Mouse (Mus musculus): ENCODE data around the gene Zfp160. TPM values are rescaled to one million over a fixed set of nuclear protein-coding genes. Genes with fewer than 3 reads are reported as not detected.
"Not testable (repeated sequence)": the region's sequence is repeated elsewhere in the genome, so short reads cannot be mapped to it uniquely, and the experiment has no call there.

Zfp160 gene
- 17.1 and 18.8 TPM in 2 replicates for polyA plus RNA-seq (2015; fragmentation: Nextera tagmentation; extraction: Ambion mirVana)

- Histone ChIP-seq H3K9ac (ENCODE audit: low read depth, low read length) (peak within 1 kb of the TSS; percentile 73), H3K27ac (ENCODE audit: low read length) (peak within 1 kb of the TSS; percentile 82), H3K4me1 (ENCODE audit: control insufficient read depth, insufficient read depth, low read length) (peaks cover 21% of the 10 kb centered on the region), H3K4me3 (ENCODE audit: low read depth, low read length) (peak within 1 kb of the TSS; percentile 65), H3K27me3 (ENCODE audit: control insufficient read depth, insufficient read depth, low read depth, low read length) (no peaks in the 10 kb centered on the region), H3K36me3 (ENCODE audit: control insufficient read depth, insufficient read depth, low read length) (peaks cover 7% of the 10 kb centered on the region), H3K4me2 (ENCODE audit: low read length) (peak within 1 kb of the TSS; percentile 75), H3K9me3 (replicated peaks; ENCODE audit: control insufficient read depth, low read length, poor library complexity, severe bottlenecking) (no peaks in the 10 kb centered on the region)
- peak; percentile 98 for ATAC-seq
- WGBS, result 5% methylated on average over 36 of the region's 36 CpGs
These were observed at the start of gene Zfp160 for GRCm38 (mm10) chr17:21008382-21009331. Gene Zfp160, plus strand, starts transcription at chr17:21008903.

GRCm38 (mm10) chr17:20960386-20960785 lies 48.3 kb upstream of the Zfp160 start:
- WGBS, result 98% methylated on average over 5 of the region's 5 CpGs
- H3K36me3 ChIP-seq (ENCODE audit: control insufficient read depth, insufficient read depth, low read length), result peaks cover 81% of the 10 kb centered on the region
- no peaks in the 10 kb centered on the region for H3K4me1 ChIP-seq (ENCODE audit: control insufficient read depth, insufficient read depth, low read length)
- H3K27me3 ChIP-seq (ENCODE audit: control insufficient read depth, insufficient read depth, low read depth, low read length), result no peaks in the 10 kb centered on the region
- no peak overlapping the region for H3K9ac ChIP-seq (ENCODE audit: low read depth, low read length)
- H3K4me3 ChIP-seq (ENCODE audit: low read depth, low read length), result no peak overlapping the region
- ATAC-seq, result no peak
- H3K4me2 ChIP-seq (ENCODE audit: low read length), result no peak overlapping the region
- H3K27ac ChIP-seq (ENCODE audit: low read length), result no peak overlapping the region
- H3K9me3 ChIP-seq (replicated peaks; ENCODE audit: control insufficient read depth, low read length, poor library complexity, severe bottlenecking), result no peaks in the 10 kb centered on the region

GRCm38 (mm10) chr17:20965421-20965820 lies 43.3 kb upstream of the Zfp160 start:
- Histone ChIP-seq H3K9ac (ENCODE audit: low read depth, low read length) (no peak overlapping the region), H3K4me2 (ENCODE audit: low read length) (no peak overlapping the region), H3K4me1 (ENCODE audit: control insufficient read depth, insufficient read depth, low read length) (no peaks in the 10 kb centered on the region), H3K9me3 (replicated peaks; ENCODE audit: control insufficient read depth, low read length, poor library complexity, severe bottlenecking) (no peaks in the 10 kb centered on the region), H3K36me3 (ENCODE audit: control insufficient read depth, insufficient read depth, low read length) (peaks cover 72% of the 10 kb centered on the region), H3K27me3 (ENCODE audit: control insufficient read depth, insufficient read depth, low read depth, low read length) (no peaks in the 10 kb centered on the region), H3K4me3 (ENCODE audit: low read depth, low read length) (no peak overlapping the region), H3K27ac (ENCODE audit: low read length) (no peak overlapping the region)
- ATAC-seq, result peak; percentile 33; the same call in 1 of the 2 replicates
- 92% methylated on average over 4 of the region's 4 CpGs for WGBS

GRCm38 (mm10) chr17:20966681-20967080 lies 42.0 kb upstream of the Zfp160 start:
- ATAC-seq, result no peak
- H3K4me2 ChIP-seq (ENCODE audit: low read length), result no peak overlapping the region
- no peak overlapping the region for H3K9ac ChIP-seq (ENCODE audit: low read depth, low read length)
- no peaks in the 10 kb centered on the region for H3K27me3 ChIP-seq (ENCODE audit: control insufficient read depth, insufficient read depth, low read depth, low read length)
- peaks cover 63% of the 10 kb centered on the region for H3K36me3 ChIP-seq (ENCODE audit: control insufficient read depth, insufficient read depth, low read length)
- H3K4me1 ChIP-seq (ENCODE audit: control insufficient read depth, insufficient read depth, low read length), result no peaks in the 10 kb centered on the region
- H3K9me3 ChIP-seq (replicated peaks; ENCODE audit: control insufficient read depth, low read length, poor library complexity, severe bottlenecking), result no peaks in the 10 kb centered on the region
- H3K27ac ChIP-seq (ENCODE audit: low read length), result no peak overlapping the region
- H3K4me3 ChIP-seq (ENCODE audit: low read depth, low read length), result no peak overlapping the region

- no peak for ATAC-seq
- WGBS, result 71% methylated on average over 2 of the region's 2 CpGs
These were observed 15.0 kb upstream of the Zfp160 start for GRCm38 (mm10) chr17:20993716-20994115.

GRCm38 (mm10) chr17:20996364-20996763 lies 12.3 kb upstream of the Zfp160 start, which contains the start of gene Vmn1r233:
Gene Vmn1r233, minus strand, starts transcription at chr17:20996464.
- Histone ChIP-seq H3K4me1 (ENCODE audit: control insufficient read depth, insufficient read depth, low read length) (no peaks in the 10 kb centered on the region), H3K36me3 (ENCODE audit: control insufficient read depth, insufficient read depth, low read length) (no peaks in the 10 kb centered on the region), H3K27me3 (ENCODE audit: control insufficient read depth, insufficient read depth, low read depth, low read length) (no peaks in the 10 kb centered on the region), H3K4me2 (ENCODE audit: low read length) (no peak within 1 kb of the TSS), H3K9me3 (replicated peaks; ENCODE audit: control insufficient read depth, low read length, poor library complexity, severe bottlenecking) (no peaks in the 10 kb centered on the region), H3K27ac (ENCODE audit: low read length) (no peak within 1 kb of the TSS), H3K4me3 (ENCODE audit: low read depth, low read length) (no peak within 1 kb of the TSS), H3K9ac (ENCODE audit: low read depth, low read length) (no peak within 1 kb of the TSS)
- no peak for ATAC-seq

More at GRCm38 (mm10) chr17:20993716-20994115, 15.0 kb upstream of the Zfp160 start:
- H3K36me3 ChIP-seq (ENCODE audit: control insufficient read depth, insufficient read depth, low read length), result no peaks in the 10 kb centered on the region
- H3K4me2 ChIP-seq (ENCODE audit: low read length), result no peak overlapping the region
- H3K9me3 ChIP-seq (replicated peaks; ENCODE audit: control insufficient read depth, low read length, poor library complexity, severe bottlenecking), result no peaks in the 10 kb centered on the region
- no peak overlapping the region for H3K4me3 ChIP-seq (ENCODE audit: low read depth, low read length)
- H3K27me3 ChIP-seq (ENCODE audit: control insufficient read depth, insufficient read depth, low read depth, low read length), result no peaks in the 10 kb centered on the region
- no peaks in the 10 kb centered on the region for H3K4me1 ChIP-seq (ENCODE audit: control insufficient read depth, insufficient read depth, low read length)
- H3K27ac ChIP-seq (ENCODE audit: low read length), result no peak overlapping the region
- H3K9ac ChIP-seq (ENCODE audit: low read depth, low read length), result no peak overlapping the region

GRCm38 (mm10) chr17:21009726-21010125 lies 1.0 kb downstream of the Zfp160 start:
- ATAC-seq, result no peak
- H3K9me3 ChIP-seq (replicated peaks; ENCODE audit: control insufficient read depth, low read length, poor library complexity, severe bottlenecking), result no peaks in the 10 kb centered on the region
- H3K4me2 ChIP-seq (ENCODE audit: low read length), result peak overlapping the region; percentile 75
- peaks cover 21% of the 10 kb centered on the region for H3K4me1 ChIP-seq (ENCODE audit: control insufficient read depth, insufficient read depth, low read length)
- peak overlapping the region; percentile 82; the same call in 1 of the 2 replicates for H3K27ac ChIP-seq (ENCODE audit: low read length)
- WGBS, result 32% methylated on average over 1 of the region's 1 CpGs
- H3K4me3 ChIP-seq (ENCODE audit: low read depth, low read length), result peak overlapping the region; percentile 65
- H3K9ac ChIP-seq (ENCODE audit: low read depth, low read length), result peak overlapping the region; percentile 73
- peaks cover 10% of the 10 kb centered on the region for H3K36me3 ChIP-seq (ENCODE audit: control insufficient read depth, insufficient read depth, low read length)
- no peaks in the 10 kb centered on the region for H3K27me3 ChIP-seq (ENCODE audit: control insufficient read depth, insufficient read depth, low read depth, low read length)

- no peak overlapping the region for H3K4me2 ChIP-seq (ENCODE audit: low read length)
- no peak overlapping the region for H3K4me3 ChIP-seq (ENCODE audit: low read depth, low read length)
- WGBS, result 94% methylated on average over 1 of the region's 1 CpGs
- no peak overlapping the region for H3K27ac ChIP-seq (ENCODE audit: low read length)
- no peak overlapping the region for H3K9ac ChIP-seq (ENCODE audit: low read depth, low read length)
- no peaks in the 10 kb centered on the region for H3K9me3 ChIP-seq (replicated peaks; ENCODE audit: control insufficient read depth, low read length, poor library complexity, severe bottlenecking)
- H3K27me3 ChIP-seq (ENCODE audit: control insufficient read depth, insufficient read depth, low read depth, low read length), result no peaks in the 10 kb centered on the region
- no peak for ATAC-seq
- H3K4me1 ChIP-seq (ENCODE audit: control insufficient read depth, insufficient read depth, low read length), result no peaks in the 10 kb centered on the region
- H3K36me3 ChIP-seq (ENCODE audit: control insufficient read depth, insufficient read depth, low read length), result peaks cover 40% of the 10 kb centered on the region
These were observed 9.8 kb downstream of the Zfp160 start for GRCm38 (mm10) chr17:21018410-21019080.

GRCm38 (mm10) chr17:21048020-21048419 lies 39.3 kb downstream of the Zfp160 start:
- not testable (repeated sequence) for H3K27ac ChIP-seq (ENCODE audit: low read length); H3K4me2 ChIP-seq (ENCODE audit: low read length); H3K27me3 ChIP-seq (ENCODE audit: control insufficient read depth, insufficient read depth, low read depth, low read length); H3K9me3 ChIP-seq (replicated peaks; ENCODE audit: control insufficient read depth, low read length, poor library complexity, severe bottlenecking); ATAC-seq; H3K4me1 ChIP-seq (ENCODE audit: control insufficient read depth, insufficient read depth, low read length); H3K9ac ChIP-seq (ENCODE audit: low read depth, low read length); H3K4me3 ChIP-seq (ENCODE audit: low read depth, low read length); H3K36me3 ChIP-seq (ENCODE audit: control insufficient read depth, insufficient read depth, low read length)
- 91% methylated on average over 9 of the region's 9 CpGs for WGBS
